8 mouse cellular contexts compared by ENCODE assay signal in genomic region chr10:80162243-80162608, GRCm38 (mm10). TPM values are rescaled to one million over a fixed set of nuclear protein-coding genes. Genes with fewer than 3 reads are reported as not detected.
DNase-seq lines count a peak whose midpoint lies in the region; ATAC-seq and TF ChIP-seq lines count a peak whose summit lies in the region.

No protein-coding gene starts in this region.

- H3K4me1 ChIP-seq in lung, embryonic 15.5 days, result peaks cover 90% of the 10 kb centered on the region
- H3K4me1 ChIP-seq in hindbrain, postnatal 0 days (ENCODE audit: insufficient read depth, low read length), result peaks cover 27% of the 10 kb centered on the region
- H3K4me1 ChIP-seq in neural tube, embryonic 13.5 days (replicated peaks), result peaks cover 81% of the 10 kb centered on the region

- peaks cover 5% of the 10 kb centered on the region for H3K36me3 ChIP-seq in lung, embryonic 15.5 days
- H3K36me3 ChIP-seq in hindbrain, postnatal 0 days (ENCODE audit: insufficient read depth, low read length), result no peaks in the 10 kb centered on the region
- H3K36me3 ChIP-seq in neural tube, embryonic 13.5 days, result peaks cover 8% of the 10 kb centered on the region

- H3K27ac ChIP-seq in gastrocnemius, adult 2 months, result peak overlapping the region; percentile 93
- peak overlapping the region; percentile 99 for H3K27ac ChIP-seq in lung, embryonic 15.5 days
- H3K27ac ChIP-seq in hindbrain, postnatal 0 days, result peak overlapping the region; percentile 20; the same call in 1 of the 2 replicates
- peak overlapping the region; percentile 93; the same call in 1 of the 2 replicates for H3K27ac ChIP-seq in neural tube, embryonic 13.5 days (replicated peaks)

- DNase-seq in gastrocnemius, adult 2 months, result no peak
- DNase-seq in gastrocnemius, adult 8-10 months (ENCODE audit: low spot score in 2 of 2), result no peak
- DNase-seq in lung, postnatal 25 days (ENCODE audit: low spot score), result no peak
- DNase-seq in hindbrain, postnatal 0 days (ENCODE audit: low spot score), result no peak
- DNase-seq in embryo, embryonic 9.5 days (ENCODE audit: extremely low spot score), result no peak
- DNase-seq in left cerebral cortex, adult 11 months (ENCODE audit: low spot score), result no peak

- WGBS in lung, embryonic 15.5 days, result 59% methylated on average over 3 of the region's 3 CpGs
- 79% methylated on average over 3 of the region's 3 CpGs for WGBS in hindbrain, postnatal 0 days
- WGBS in neural tube, embryonic 13.5 days, result 80% methylated on average over 3 of the region's 3 CpGs

- H3K4me2 ChIP-seq in lung, embryonic 15.5 days, result no peak overlapping the region
- H3K4me2 ChIP-seq in hindbrain, postnatal 0 days (ENCODE audit: low read depth, low read length), result no peak overlapping the region
- no peak overlapping the region for H3K4me2 ChIP-seq in neural tube, embryonic 13.5 days

- ATAC-seq in lung, embryonic 15.5 days (ENCODE audit: borderline replicate concordance, extremely low read depth, low FRiP score, low TSS enrichment), result no peak
- ATAC-seq in hindbrain, postnatal 0 days, result no peak
- ATAC-seq in neural tube, embryonic 13.5 days (ENCODE audit: low read depth), result no peak

- intact Hi-C loops in gastrocnemius, adult 2 months (cut with DNase I), result no loop called here

- H3K27me3 ChIP-seq in lung, embryonic 15.5 days, result no peaks in the 10 kb centered on the region
- no peaks in the 10 kb centered on the region for H3K27me3 ChIP-seq in hindbrain, postnatal 0 days (ENCODE audit: insufficient read depth, low read length)
- H3K27me3 ChIP-seq in neural tube, embryonic 13.5 days, result no peaks in the 10 kb centered on the region

- no peak overlapping the region for H3K4me3 ChIP-seq in gastrocnemius, adult 2 months
- H3K4me3 ChIP-seq in lung, embryonic 15.5 days, result no peak overlapping the region
- no peak overlapping the region for H3K4me3 ChIP-seq in hindbrain, postnatal 0 days (ENCODE audit: low read length)
- no peak overlapping the region for H3K4me3 ChIP-seq in neural tube, embryonic 13.5 days

- H3K9me3 ChIP-seq in lung, embryonic 15.5 days, result no peaks in the 10 kb centered on the region
- H3K9me3 ChIP-seq in hindbrain, postnatal 0 days (ENCODE audit: low read length), result no peaks in the 10 kb centered on the region
- H3K9me3 ChIP-seq in neural tube, embryonic 13.5 days, result no peaks in the 10 kb centered on the region

- H3K9ac ChIP-seq in lung, embryonic 15.5 days, result no peak overlapping the region
- no peak overlapping the region for H3K9ac ChIP-seq in hindbrain, postnatal 0 days (replicated peaks; ENCODE audit: low read length)
- no peak overlapping the region for H3K9ac ChIP-seq in neural tube, embryonic 13.5 days

- no peak for TF ChIP-seq CTCF in gastrocnemius, adult 2 months (IDR thresholded peaks at IDR 0.05)
- TF ChIP-seq CTCF in hindbrain, postnatal 0 days (IDR thresholded peaks at IDR 0.05; ENCODE audit: low read depth), result no peak

RNA-seq across cellular contexts. Expression of gene Cirbp, which starts 3.6 kb away (rescaled TPM):
- 10 to 100 TPM; 22.1 to 30.7 TPM for total RNA-seq in gastrocnemius, adult 2 months (2021)
- total RNA-seq in gastrocnemius, adult 8-10 months (2022), result 10 to 100 TPM; 23.4 to 49.1 (median 31.4) TPM
- 94.6 and 95.1 TPM in 2 replicates for polyA plus RNA-seq in lung, embryonic 15.5 days (2015; fragmentation: Nextera tagmentation; extraction: Ambion mirVana)
- 257 and 261 TPM in 2 replicates for total RNA-seq in hindbrain, postnatal 0 days (2014; rRNA removed)
- polyA plus RNA-seq in hindbrain, postnatal 0 days (2015; fragmentation: Nextera tagmentation; extraction: Ambion mirVana), result 730 and 732 TPM in 2 replicates
- 325 and 351 TPM in 2 replicates for polyA plus RNA-seq in neural tube, embryonic 13.5 days (2015; fragmentation: Nextera tagmentation; extraction: Ambion mirVana)

RNA-seq across cellular contexts. Expression of gene 1600002K03Rik, which starts 10.5 kb away (rescaled TPM):
- 1 to 10 TPM; 6.6 to 7.1 TPM for total RNA-seq in gastrocnemius, adult 2 months (2021)
- total RNA-seq in gastrocnemius, adult 8-10 months (2022), result 1 to 10 TPM; 4.3 to 7.8 (median 6.9) TPM
- 11.6 and 14.7 TPM in 2 replicates for polyA plus RNA-seq in lung, embryonic 15.5 days (2015; fragmentation: Nextera tagmentation; extraction: Ambion mirVana)
- 2.6 and 3.2 TPM in 2 replicates for total RNA-seq in hindbrain, postnatal 0 days (2014; rRNA removed)
- polyA plus RNA-seq in hindbrain, postnatal 0 days (2015; fragmentation: Nextera tagmentation; extraction: Ambion mirVana), result 4.3 and 4.4 TPM in 2 replicates
- polyA plus RNA-seq in neural tube, embryonic 13.5 days (2015; fragmentation: Nextera tagmentation; extraction: Ambion mirVana), result 11.4 and 16.3 TPM in 2 replicates

RNA-seq across cellular contexts. Expression of gene Midn, which starts 14.2 kb away (rescaled TPM):
- 10 to 100 TPM; 34.3 to 39.8 TPM for total RNA-seq in gastrocnemius, adult 2 months (2021)
- total RNA-seq in gastrocnemius, adult 8-10 months (2022), result 10 to 100 TPM; 20.8 to 36.0 (median 29.5) TPM
- 17.5 and 18.6 TPM in 2 replicates for polyA plus RNA-seq in lung, embryonic 15.5 days (2015; fragmentation: Nextera tagmentation; extraction: Ambion mirVana)
- total RNA-seq in hindbrain, postnatal 0 days (2014; rRNA removed), result 146 and 172 TPM in 2 replicates
- polyA plus RNA-seq in hindbrain, postnatal 0 days (2015; fragmentation: Nextera tagmentation; extraction: Ambion mirVana), result 14.7 and 15.8 TPM in 2 replicates
- polyA plus RNA-seq in neural tube, embryonic 13.5 days (2015; fragmentation: Nextera tagmentation; extraction: Ambion mirVana), result 31.0 and 35.8 TPM in 2 replicates

RNA-seq across cellular contexts. Expression of gene Efna2, which starts 17.1 kb away (rescaled TPM):
- under 1 TPM; 0.23 to 0.73 TPM for total RNA-seq in gastrocnemius, adult 2 months (2021)
- total RNA-seq in gastrocnemius, adult 8-10 months (2022), result under 1 TPM; 0.19 to 0.48 (median 0.36) TPM
- 16.0 and 17.3 TPM in 2 replicates for polyA plus RNA-seq in lung, embryonic 15.5 days (2015; fragmentation: Nextera tagmentation; extraction: Ambion mirVana)
- 24.0 and 32.8 TPM in 2 replicates for total RNA-seq in hindbrain, postnatal 0 days (2014; rRNA removed)
- polyA plus RNA-seq in hindbrain, postnatal 0 days (2015; fragmentation: Nextera tagmentation; extraction: Ambion mirVana), result 23.2 and 23.8 TPM in 2 replicates
- 34.0 and 34.8 TPM in 2 replicates for polyA plus RNA-seq in neural tube, embryonic 13.5 days (2015; fragmentation: Nextera tagmentation; extraction: Ambion mirVana)

RNA-seq across cellular contexts. Expression of gene Cbarp, which starts 21.6 kb away (rescaled TPM):
- total RNA-seq in gastrocnemius, adult 2 months (2021), result 1 to 10 TPM; 1.8 to 2.3 TPM
- total RNA-seq in gastrocnemius, adult 8-10 months (2022), result 1 to 10 TPM; 1.9 to 4.0 (median 2.9) TPM
- polyA plus RNA-seq in lung, embryonic 15.5 days (2015; fragmentation: Nextera tagmentation; extraction: Ambion mirVana), result 3.9 and 5.0 TPM in 2 replicates
- total RNA-seq in hindbrain, postnatal 0 days (2014; rRNA removed), result 270 and 288 TPM in 2 replicates
- 95.5 and 106 TPM in 2 replicates for polyA plus RNA-seq in hindbrain, postnatal 0 days (2015; fragmentation: Nextera tagmentation; extraction: Ambion mirVana)
- polyA plus RNA-seq in neural tube, embryonic 13.5 days (2015; fragmentation: Nextera tagmentation; extraction: Ambion mirVana), result 53.9 and 55.1 TPM in 2 replicates

Comparison
In these comparisons a context has a peak if more than half of its experiments do, and no peak if none do; other contexts are left out.
1. H3K27ac ChIP-seq: peak in every context shown above with its lines; median percentile 99 in lung, embryonic 15.5 days; 93 in gastrocnemius, adult 2 months; 93 in neural tube, embryonic 13.5 days; 20 in hindbrain, postnatal 0 days.